Mouse (Mus musculus) cerebellum, postnatal 14 days (tissue): ENCODE results near the gene Spaca4.

ENCODE experiments used
- DNase-seq, 2 experiments: peaks; one replicate each; pipeline ENCODE4 v3.0.0; 2021; ENCODE audit warnings: mixed read lengths in 2 of 2

The Spaca4 gene

GRCm38 (mm10) chr7:45711316-45712021 lies 14.1 kb downstream of the Spaca4 start:
- peak; percentile 22 to 46 for DNase-seq

- peak; percentile 21 to 25 for DNase-seq
These were observed 15.0 kb downstream of the Spaca4 start for GRCm38 (mm10) chr7:45710477-45711191.

GRCm38 (mm10) chr7:45709677-45710355 lies 15.8 kb downstream of the Spaca4 start:
- DNase-seq = peak in 1 of 2 experiments; percentile 26

- peak; percentile 40 for DNase-seq
These were observed 16.6 kb downstream of the Spaca4 start for GRCm38 (mm10) chr7:45709036-45709435.

- peak; percentile 43 to 45 for DNase-seq
These were observed 17.3 kb downstream of the Spaca4 start for GRCm38 (mm10) chr7:45708221-45708761.

- peak; percentile 97 to 98 for DNase-seq
These were observed 18.1 kb downstream of the Spaca4 start for GRCm38 (mm10) chr7:45707375-45707967.

- peak; percentile 90 to 94 for DNase-seq
These were observed 18.8 kb downstream of the Spaca4 start for GRCm38 (mm10) chr7:45706721-45707241.

GRCm38 (mm10) chr7:45705873-45706281 lies 19.7 kb downstream of the Spaca4 start:
- peak; percentile 78 to 91 for DNase-seq

- DNase-seq = no peak
These were observed 20.2 kb downstream of the Spaca4 start for GRCm38 (mm10) chr7:45705443-45705864.

GRCm38 (mm10) chr7:45704730-45705442 lies 20.7 kb downstream of the Spaca4 start, which contains the start of gene Dbp:
Gene Dbp, plus strand, starts transcription at chr7:45705088.
- peak; percentile 98 to 99 for DNase-seq

GRCm38 (mm10) chr7:45704046-45704559 lies 21.5 kb downstream of the Spaca4 start:
- peak; percentile 87 for DNase-seq

- peak in 1 of 2 experiments; percentile 62 for DNase-seq
These were observed 22.0 kb downstream of the Spaca4 start for GRCm38 (mm10) chr7:45703521-45704033.

- DNase-seq = peak; percentile 26 to 33
These were observed 22.6 kb downstream of the Spaca4 start for GRCm38 (mm10) chr7:45702809-45703520.

- DNase-seq = peak in 1 of 2 experiments; percentile 18
These were observed 23.3 kb downstream of the Spaca4 start for GRCm38 (mm10) chr7:45702316-45702715.

- DNase-seq = peak; percentile 24 to 29
These were observed 24.0 kb downstream of the Spaca4 start for GRCm38 (mm10) chr7:45701607-45702006.

- DNase-seq = peak in 1 of 2 experiments; percentile 58
These were observed 24.5 kb downstream of the Spaca4 start for GRCm38 (mm10) chr7:45701072-45701471.

GRCm38 (mm10) chr7:45700301-45701015 lies 25.2 kb downstream of the Spaca4 start:
- peak; percentile 81 to 87 for DNase-seq

- peak; percentile 66 to 77 for DNase-seq
These were observed 26.0 kb downstream of the Spaca4 start, which contains the start of gene Car11 for GRCm38 (mm10) chr7:45699523-45700141. Gene Car11, plus strand, starts transcription at chr7:45699843.

- DNase-seq = peak in 1 of 2 experiments; percentile 14
These were observed 27.7 kb downstream of the Spaca4 start for GRCm38 (mm10) chr7:45697894-45698293.
